Mouse (Mus musculus) megakaryocyte-erythroid progenitor cell, adult 5-6 weeks (primary cell): ENCODE measurements around the gene Fam124a. TPM values are rescaled to one million over a fixed set of nuclear protein-coding genes. Genes with fewer than 3 reads are reported as not detected.
A peak's percentile ranks its signal among the peaks of the same experiment; 100 is the strongest.
"Not testable (repeated sequence)": the region's sequence is repeated elsewhere in the genome, so short reads cannot be mapped to it uniquely, and the experiment has no call there.

Experiments used
- ATAC-seq: replicated peaks from 2 replicates; pipeline ENCODE4 v1.8.0; 2016; ENCODE audit warnings: mild to moderate bottlenecking, inconsistent platforms; ENCODE audit not compliant: severe bottlenecking, poor library complexity, low FRiP score, low TSS enrichment
- total RNA-seq, 2 experiments: library from RNA; stranded (forward) in 1 of 2; stranded (reverse) in 1 of 2; fragments of 200-1000, 215-1000 nt in 1 of 2; fragments of >200 nt in 1 of 2; fragmentation: Nextera tagmentation in 1 of 2; gene quantifications; 2 replicates each; pipeline ENCODE4 v1.2.3; 2014 to 2017

Fam124a gene
- total RNA-seq (2014; fragmentation: Nextera tagmentation) = 0.15 TPM in 1 of 2 replicates, not detected in the other
- total RNA-seq (2017) = 0.23 TPM in 1 of 2 replicates, not detected in the other

- peak; percentile 88 for ATAC-seq
Observed at GRCm38 (mm10) chr14:62555309-62555829, at the start of gene Fam124a. TSS of gene Fam124a (plus strand) at chr14:62555737.

GRCm38 (mm10) chr14:62506261-62506660 lies 49.3 kb upstream of the Fam124a start:
- no peak for ATAC-seq

GRCm38 (mm10) chr14:62509350-62509749 lies 46.2 kb upstream of the Fam124a start:
- ATAC-seq = no peak

- no peak for ATAC-seq
Observed at GRCm38 (mm10) chr14:62512845-62513244, 42.7 kb upstream of the Fam124a start.

GRCm38 (mm10) chr14:62530951-62531350 lies 24.6 kb upstream of the Fam124a start:
- ATAC-seq = no peak

- ATAC-seq = no peak
Observed at GRCm38 (mm10) chr14:62536127-62536526, 19.4 kb upstream of the Fam124a start.

GRCm38 (mm10) chr14:62536988-62537387 lies 18.5 kb upstream of the Fam124a start:
- no peak for ATAC-seq

- no peak for ATAC-seq
Observed at GRCm38 (mm10) chr14:62539834-62540233, 15.7 kb upstream of the Fam124a start.

- ATAC-seq = no peak
Observed at GRCm38 (mm10) chr14:62541751-62542150, 13.8 kb upstream of the Fam124a start.

- ATAC-seq = no peak
Observed at GRCm38 (mm10) chr14:62546296-62546695, 9.2 kb upstream of the Fam124a start.

GRCm38 (mm10) chr14:62546746-62547145 lies 8.8 kb upstream of the Fam124a start:
- ATAC-seq = no peak

- no peak for ATAC-seq
Observed at GRCm38 (mm10) chr14:62550121-62550520, 5.4 kb upstream of the Fam124a start.

GRCm38 (mm10) chr14:62552771-62553170 lies 2.8 kb upstream of the Fam124a start:
- no peak for ATAC-seq

GRCm38 (mm10) chr14:62553786-62554185 lies 1.8 kb upstream of the Fam124a start:
- ATAC-seq = no peak

- ATAC-seq = no peak; the same call in 1 of the 2 replicates
Observed at GRCm38 (mm10) chr14:62555840-62556810, 588 bp downstream of the Fam124a start.

- no peak for ATAC-seq
Observed at GRCm38 (mm10) chr14:62557111-62557510, 1.6 kb downstream of the Fam124a start.

GRCm38 (mm10) chr14:62561875-62562748 lies 6.6 kb downstream of the Fam124a start:
- no peak for ATAC-seq

- ATAC-seq = no peak
Observed at GRCm38 (mm10) chr14:62563679-62564078, 8.1 kb downstream of the Fam124a start.

GRCm38 (mm10) chr14:62566821-62567220 lies 11.3 kb downstream of the Fam124a start, which contains the start of gene Gm4131:
TSS of gene Gm4131 (minus strand) at chr14:62566921.
- not testable (repeated sequence) for ATAC-seq

GRCm38 (mm10) chr14:62569463-62569862 lies 13.9 kb downstream of the Fam124a start:
- no peak for ATAC-seq
